Mouse (Mus musculus): ENCODE data around the gene Jph2.

DNA sequence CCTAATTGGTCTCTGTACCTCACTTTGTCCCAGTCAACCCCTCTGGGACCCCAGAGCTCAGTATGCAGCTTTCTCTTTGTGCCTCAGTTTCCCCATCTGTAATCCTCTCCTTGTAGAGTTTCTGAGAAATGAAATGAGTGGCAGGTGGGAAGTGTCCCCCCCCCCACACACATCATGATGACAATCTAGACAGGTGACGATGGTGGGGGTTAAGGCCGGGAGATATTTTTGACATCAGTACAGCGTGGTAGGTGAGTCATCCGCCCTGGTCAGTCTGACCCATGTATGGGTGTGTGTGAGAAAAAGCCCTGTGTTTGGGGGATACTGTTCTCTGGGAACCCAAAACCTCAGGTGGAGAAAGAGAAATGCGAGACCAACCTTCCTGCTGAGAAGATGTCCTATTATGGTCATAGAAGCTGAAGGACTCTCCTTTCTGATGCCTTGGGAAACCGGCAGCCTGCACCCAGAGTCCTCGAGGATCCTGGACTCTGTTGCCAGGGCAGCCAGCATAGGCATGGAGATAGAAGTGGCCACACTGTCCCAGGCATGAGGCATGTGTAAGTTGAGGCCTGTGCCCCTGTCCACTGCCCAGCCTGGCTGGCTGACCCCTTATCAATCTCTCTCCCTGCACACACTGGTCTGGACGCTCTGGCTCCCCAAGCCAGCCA is 50.1 kb downstream of the Jph2 start:
- TF ChIP-seq POLR2A (IDR thresholded peaks at IDR 0.05; ENCODE audit: control insufficient read depth, extremely low read depth, insufficient read depth, low read length, poor library complexity) (no peak), CTCF (IDR thresholded peaks at IDR 0.05; ENCODE audit: borderline replicate concordance, control insufficient read depth, extremely low read depth, insufficient read depth, low read length, poor library complexity) (no peak)
